ENCODE assay signal across 13 mouse cellular contexts in the genomic region with DNA sequence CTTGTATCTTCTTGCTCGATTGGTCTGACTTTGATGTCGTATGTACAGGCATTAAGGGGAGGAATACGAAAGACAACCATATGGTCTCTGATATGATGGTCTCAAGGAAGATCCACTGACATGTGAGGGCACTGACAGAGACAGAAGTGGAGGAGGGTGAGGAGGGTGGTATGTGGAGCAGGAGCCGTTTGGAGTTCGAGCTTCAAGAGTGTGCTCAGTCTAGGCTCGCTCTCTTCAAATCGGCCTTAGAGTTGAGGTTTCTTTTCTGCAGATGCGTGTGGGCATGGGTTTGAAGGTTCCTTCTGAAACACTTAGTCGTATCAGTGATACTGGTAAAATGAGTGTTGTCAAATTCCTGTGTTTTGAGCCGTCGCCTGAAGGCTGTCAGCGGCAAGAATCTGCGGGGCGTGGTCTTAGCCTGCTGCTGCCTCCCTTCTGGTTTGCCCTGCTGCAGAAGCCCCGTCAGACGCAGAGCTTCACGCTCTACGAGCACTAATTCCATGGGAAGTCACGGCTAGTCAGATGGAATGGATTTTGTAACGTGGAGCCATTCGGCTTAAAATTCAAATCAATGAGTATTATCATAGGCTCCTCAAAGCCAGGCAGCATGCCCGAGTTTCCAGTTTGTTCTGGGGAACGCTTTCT. TPM values are rescaled to one million over a fixed set of nuclear protein-coding genes. Genes with fewer than 3 reads are reported as not detected.
DNase-seq lines count a peak whose midpoint lies in the region; ATAC-seq and TF ChIP-seq lines count a peak whose summit lies in the region.
"Had no signal": no experiment of that assay in that cellular context is flagged by ENCODE, and none has a peak within 500 bp of the region (broad histone marks: within the 10 kb centered on the region; RNA-seq: fewer than 3 reads in every experiment).

No protein-coding gene starts in this region.

- 53% methylated on average over 23 of the region's 23 CpGs for WGBS in kidney, embryonic 16.5 days
- 53% methylated on average over 23 of the region's 23 CpGs for WGBS in embryonic facial prominence, embryonic 11.5 days
- WGBS in hindbrain, embryonic 14.5 days, result 45% methylated on average over 23 of the region's 23 CpGs
- 32% methylated on average over 23 of the region's 23 CpGs for WGBS in midbrain, postnatal 0 days

- H3K9me3 ChIP-seq in kidney, embryonic 16.5 days (ENCODE audit: low read length), result no peaks in the 10 kb centered on the region
- H3K9me3 ChIP-seq in embryonic facial prominence, embryonic 11.5 days (replicated peaks; ENCODE audit: control insufficient read depth, low read length), result no peaks in the 10 kb centered on the region
- no peaks in the 10 kb centered on the region for H3K9me3 ChIP-seq in hindbrain, embryonic 14.5 days (ENCODE audit: control insufficient read depth, low read length)
- no peaks in the 10 kb centered on the region for H3K9me3 ChIP-seq in midbrain, postnatal 0 days (ENCODE audit: low read length)

- peak; percentile 49; the same call in 1 of the 2 replicates for ATAC-seq in kidney, embryonic 16.5 days (ENCODE audit: low FRiP score, low TSS enrichment)
- no peak for ATAC-seq in embryonic facial prominence, embryonic 11.5 days (replicated peaks; ENCODE audit: insufficient number of reproducible peaks, low FRiP score, low TSS enrichment, low read depth)
- no peak for ATAC-seq in hindbrain, embryonic 14.5 days (ENCODE audit: low FRiP score)
- ATAC-seq in midbrain, postnatal 0 days (ENCODE audit: low FRiP score), result no peak
- ATAC-seq: liver, postnatal 0 days had no signal

- DNase-seq in kidney, adult 18-20 months, result no peak
- DNase-seq in embryonic facial prominence, embryonic 11.5 days (ENCODE audit: low spot score), result peak; percentile 55
- DNase-seq in hindbrain, embryonic 14.5 days (ENCODE audit: low spot score), result no peak
- DNase-seq in midbrain, postnatal 0 days (ENCODE audit: low spot score), result peak; percentile 53
- DNase-seq in adrenal gland, adult 8-10 months, result no peak
- DNase-seq in left cerebral cortex, adult 2 months (ENCODE audit: extremely low spot score in 1 of 2, low spot score in 2 of 2), result no peak
- no peak for DNase-seq in left cerebral cortex, postnatal 36 days (ENCODE audit: low spot score in 2 of 2)
- DNase-seq: liver, postnatal 0 days; right cerebral cortex, adult 18-20 months; thymus, postnatal 4 days had no signal

- TF ChIP-seq CTCF in midbrain, postnatal 0 days (IDR thresholded peaks at IDR 0.05), result no peak
- TF ChIP-seq CTCF in left cerebral cortex, adult 2 months (IDR thresholded peaks at IDR 0.05), result no peak

- no peaks in the 10 kb centered on the region; the same call in 1 of the 2 replicates for H3K4me1 ChIP-seq in kidney, embryonic 16.5 days (ENCODE audit: insufficient read depth, low read length)
- no peaks in the 10 kb centered on the region for H3K4me1 ChIP-seq in embryonic facial prominence, embryonic 11.5 days (ENCODE audit: control insufficient read depth, insufficient read depth, low read length)
- H3K4me1 ChIP-seq in hindbrain, embryonic 14.5 days (replicated peaks; ENCODE audit: control insufficient read depth, insufficient read depth, low read length), result 0 out of 2 replicates have a peak, but pooled peaks cover 8% of the 10 kb centered on the region
- no peaks in the 10 kb centered on the region; the same call in 1 of the 2 replicates for H3K4me1 ChIP-seq in midbrain, postnatal 0 days (ENCODE audit: insufficient read depth, low read length)

- intact Hi-C loops in left cerebral cortex, adult 2 months (cut with DNase I), result no loop called here
- intact Hi-C loops in left cerebral cortex, postnatal 36 days (cut with DNase I), result no loop called here

- no peaks in the 10 kb centered on the region for H3K27me3 ChIP-seq in kidney, embryonic 16.5 days (ENCODE audit: insufficient read depth, low read length)
- H3K27me3 ChIP-seq in embryonic facial prominence, embryonic 11.5 days (ENCODE audit: control insufficient read depth, insufficient read depth, low read length), result no peaks in the 10 kb centered on the region
- H3K27me3 ChIP-seq in hindbrain, embryonic 14.5 days (ENCODE audit: control insufficient read depth, insufficient read depth, low read length), result no peaks in the 10 kb centered on the region
- no peaks in the 10 kb centered on the region for H3K27me3 ChIP-seq in midbrain, postnatal 0 days (ENCODE audit: insufficient read depth, low read length)

- peak overlapping the region; percentile 27 for H3K4me2 ChIP-seq in kidney, embryonic 16.5 days (replicated peaks; ENCODE audit: low read depth, low read length)
- no peak overlapping the region for H3K4me2 ChIP-seq in embryonic facial prominence, embryonic 11.5 days (ENCODE audit: low read depth, low read length)
- peak overlapping the region; percentile 29 for H3K4me2 ChIP-seq in hindbrain, embryonic 14.5 days (replicated peaks)
- peak overlapping the region; percentile 37 for H3K4me2 ChIP-seq in midbrain, postnatal 0 days (ENCODE audit: low read depth, low read length, poor library complexity, severe bottlenecking)

- H3K9ac ChIP-seq in kidney, embryonic 16.5 days (replicated peaks; ENCODE audit: low read length), result no peak overlapping the region
- no peak overlapping the region for H3K9ac ChIP-seq in embryonic facial prominence, embryonic 11.5 days (replicated peaks; ENCODE audit: low read length)
- 0 out of 2 replicates have a peak overlapping the region, but pooled peaks have one; percentile 6 for H3K9ac ChIP-seq in hindbrain, embryonic 14.5 days
- H3K9ac ChIP-seq in midbrain, postnatal 0 days (replicated peaks; ENCODE audit: low read length, poor library complexity, severe bottlenecking), result no peak overlapping the region
- H3K9ac ChIP-seq: liver, postnatal 0 days had no signal

- no peaks in the 10 kb centered on the region for H3K36me3 ChIP-seq in kidney, embryonic 16.5 days (ENCODE audit: insufficient read depth, low read length)
- no peaks in the 10 kb centered on the region for H3K36me3 ChIP-seq in embryonic facial prominence, embryonic 11.5 days (replicated peaks; ENCODE audit: control insufficient read depth, insufficient read depth, low read depth, low read length)
- H3K36me3 ChIP-seq in hindbrain, embryonic 14.5 days (replicated peaks; ENCODE audit: control insufficient read depth, insufficient read depth), result no peaks in the 10 kb centered on the region
- H3K36me3 ChIP-seq in midbrain, postnatal 0 days (ENCODE audit: insufficient read depth, low read length), result no peaks in the 10 kb centered on the region
- H3K36me3 ChIP-seq: G1E had no signal

- H3K4me3 ChIP-seq in kidney, embryonic 16.5 days (ENCODE audit: low read length), result no peak overlapping the region
- H3K4me3 ChIP-seq in embryonic facial prominence, embryonic 11.5 days (ENCODE audit: low read depth, low read length), result no peak overlapping the region
- no peak overlapping the region for H3K4me3 ChIP-seq in hindbrain, embryonic 14.5 days (replicated peaks; ENCODE audit: low read length)
- no peak overlapping the region for H3K4me3 ChIP-seq in midbrain, postnatal 0 days (ENCODE audit: low read depth, low read length)
- H3K4me3 ChIP-seq in left cerebral cortex, adult 2 months, result no peak overlapping the region

- no peak overlapping the region for H3K27ac ChIP-seq in kidney, embryonic 16.5 days (ENCODE audit: low read length)
- no peak overlapping the region for H3K27ac ChIP-seq in embryonic facial prominence, embryonic 11.5 days (replicated peaks; ENCODE audit: low read depth, low read length)
- no peak overlapping the region for H3K27ac ChIP-seq in hindbrain, embryonic 14.5 days
- no peak overlapping the region for H3K27ac ChIP-seq in midbrain, postnatal 0 days (ENCODE audit: low read depth, low read length)
- H3K27ac ChIP-seq in left cerebral cortex, adult 2 months, result no peak overlapping the region

RNA-seq across cellular contexts. Expression of a gene that starts 9.5 kb away (rescaled TPM):
- 0.06 TPM in 2 replicates for polyA plus RNA-seq in kidney, embryonic 16.5 days (2015; fragmentation: Nextera tagmentation; extraction: Ambion mirVana)
- polyA plus RNA-seq in embryonic facial prominence, embryonic 11.5 days (2014; fragmentation: Nextera tagmentation; extraction: Ambion mirVana), result 0.10 TPM in 1 of 2 replicates, not detected in the other
- polyA plus RNA-seq in hindbrain, embryonic 14.5 days (2014; fragmentation: Nextera tagmentation; extraction: Ambion mirVana), result 0.46 and 1.1 TPM in 2 replicates
- 0.38 and 1.2 TPM in 2 replicates for total RNA-seq in midbrain, postnatal 0 days (2014; rRNA removed)
- 0.54 and 0.91 TPM in 2 replicates for polyA plus RNA-seq in midbrain, postnatal 0 days (2015; fragmentation: Nextera tagmentation; extraction: Ambion mirVana)
- total RNA-seq in adrenal gland, adult 8-10 months (2022), result under 1 TPM in 3 of 4 experiments, not detected in 1; 0.07 to 0.12 (median 0.11) TPM
- total RNA-seq in left cerebral cortex, adult 2 months (2021), result under 1 TPM; 0.27 to 0.30 TPM
- under 1 TPM; 0.29 to 0.30 TPM for total RNA-seq in left cerebral cortex, postnatal 36 days (2021)
- total RNA-seq: G1E had no signal
- polyA plus RNA-seq: G1E; large intestine, adult 2 months; liver, postnatal 0 days had no signal

RNA-seq across cellular contexts. Expression of a gene that starts 27.8 kb away (rescaled TPM):
- 20.5 and 21.0 TPM in 2 replicates for polyA plus RNA-seq in kidney, embryonic 16.5 days (2015; fragmentation: Nextera tagmentation; extraction: Ambion mirVana)
- 10.4 and 12.3 TPM in 2 replicates for polyA plus RNA-seq in embryonic facial prominence, embryonic 11.5 days (2014; fragmentation: Nextera tagmentation; extraction: Ambion mirVana)
- 4.1 and 5.4 TPM in 2 replicates for polyA plus RNA-seq in hindbrain, embryonic 14.5 days (2014; fragmentation: Nextera tagmentation; extraction: Ambion mirVana)
- 2.7 and 3.5 TPM in 2 replicates for total RNA-seq in midbrain, postnatal 0 days (2014; rRNA removed)
- polyA plus RNA-seq in midbrain, postnatal 0 days (2015; fragmentation: Nextera tagmentation; extraction: Ambion mirVana), result 1.4 and 1.5 TPM in 2 replicates
- 10 to 100 TPM; 12.4 to 23.1 (median 17.1) TPM for total RNA-seq in adrenal gland, adult 8-10 months (2022)
- total RNA-seq in left cerebral cortex, adult 2 months (2021), result 1 to 10 TPM in 1 of 2 experiments, under 1 TPM in 1; 0.95 to 1.5 TPM
- total RNA-seq in left cerebral cortex, postnatal 36 days (2021), result 1 to 10 TPM in 1 of 2 experiments, under 1 TPM in 1; 0.95 to 1.1 TPM

RNA-seq across cellular contexts. Expression of a gene that starts 27.9 kb away (rescaled TPM):
- polyA plus RNA-seq in kidney, embryonic 16.5 days (2015; fragmentation: Nextera tagmentation; extraction: Ambion mirVana), result 0.04 and 0.05 TPM in 2 replicates
- polyA plus RNA-seq in embryonic facial prominence, embryonic 11.5 days (2014; fragmentation: Nextera tagmentation; extraction: Ambion mirVana), result 0.06 TPM in 1 of 2 replicates, not detected in the other
- 2.3 and 4.2 TPM in 2 replicates for polyA plus RNA-seq in hindbrain, embryonic 14.5 days (2014; fragmentation: Nextera tagmentation; extraction: Ambion mirVana)
- total RNA-seq in midbrain, postnatal 0 days (2014; rRNA removed), result 0.66 and 4.2 TPM in 2 replicates
- 0.82 and 2.6 TPM in 2 replicates for polyA plus RNA-seq in midbrain, postnatal 0 days (2015; fragmentation: Nextera tagmentation; extraction: Ambion mirVana)
- not detected for total RNA-seq in adrenal gland, adult 8-10 months (2022)
- total RNA-seq in left cerebral cortex, adult 2 months (2021), result under 1 TPM; 0.30 to 0.66 TPM
- under 1 TPM; 0.29 to 0.39 TPM for total RNA-seq in left cerebral cortex, postnatal 36 days (2021)
- polyA plus RNA-seq: G1E; large intestine, adult 2 months had no signal

Comparison
In these comparisons a context has a peak if more than half of its experiments do, and no peak if none do; other contexts are left out.
1. DNase-seq: peak in embryonic facial prominence, embryonic 11.5 days (single experiment) and midbrain, postnatal 0 days (single experiment); none in kidney, adult 18-20 months (single experiment), hindbrain, embryonic 14.5 days (single experiment), adrenal gland, adult 8-10 months (single experiment), left cerebral cortex, adult 2 months (0 of 2) and left cerebral cortex, postnatal 36 days (0 of 2).